8 mouse cellular contexts compared by ENCODE assay signal in the genomic region with DNA sequence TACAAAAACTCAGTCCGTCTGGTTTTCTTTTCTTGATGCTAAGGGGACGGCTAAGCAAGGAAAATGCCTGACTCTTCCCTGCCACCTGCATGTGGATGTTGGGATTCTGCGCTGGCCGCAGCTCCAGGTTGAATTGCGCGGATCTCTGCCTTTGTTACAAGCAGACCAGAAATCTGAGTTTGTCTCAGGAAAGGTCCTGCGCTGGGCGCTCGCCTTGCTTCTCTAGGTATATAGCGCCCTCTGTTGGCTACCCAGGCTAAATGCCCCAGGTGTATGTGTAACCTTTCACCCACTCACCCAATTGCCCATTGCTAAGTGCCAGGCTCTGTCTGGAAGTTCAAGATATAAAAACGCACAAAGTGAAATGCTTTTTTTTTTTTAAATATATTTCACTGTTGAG. TPM values are rescaled to one million over a fixed set of nuclear protein-coding genes. Genes with fewer than 3 reads are reported as not detected.
DNase-seq lines count a peak whose midpoint lies in the region; ATAC-seq lines count a peak whose summit lies in the region.

No protein-coding gene starts in this region.

- WGBS in forebrain, embryonic 11.5 days = 41% methylated on average over 11 of the region's 11 CpGs
- WGBS in forebrain, embryonic 16.5 days = 43% methylated on average over 11 of the region's 11 CpGs

- ATAC-seq in forebrain, embryonic 11.5 days (replicated peaks; ENCODE audit: low FRiP score) = 0 out of 2 replicates have a peak, but pooled peaks have one; percentile 13
- ATAC-seq in forebrain, embryonic 16.5 days = no peak

- H3K9me3 ChIP-seq in forebrain, embryonic 11.5 days (ENCODE audit: control insufficient read depth, low read length) = no peaks in the 10 kb centered on the region
- no peaks in the 10 kb centered on the region for H3K9me3 ChIP-seq in forebrain, embryonic 16.5 days (ENCODE audit: control insufficient read depth, low read length)

- no peak overlapping the region for H3K4me2 ChIP-seq in forebrain, embryonic 11.5 days (ENCODE audit: low read depth, low read length, severe bottlenecking)
- H3K4me2 ChIP-seq in forebrain, embryonic 16.5 days (ENCODE audit: low read length) = no peak overlapping the region

- H3K4me3 ChIP-seq in forebrain, embryonic 11.5 days (ENCODE audit: low read depth, low read length) = no peak overlapping the region
- no peak overlapping the region for H3K4me3 ChIP-seq in forebrain, embryonic 16.5 days (replicated peaks; ENCODE audit: low read length)

- DNase-seq in forebrain, embryonic 11.5 days (ENCODE audit: low spot score) = peak; percentile 58
- peak; percentile 80 to 90 for DNase-seq in adrenal gland, adult (ENCODE audit: inconsistent age in 2 of 2, low spot score in 1 of 2)
- peak; percentile 73 for DNase-seq in embryo, embryonic 11 days
- peak; percentile 82 to 83 for DNase-seq in heart, postnatal 10 days
- DNase-seq in layer of hippocampus, adult 9-11 months = peak; percentile 42
- peak; percentile 67 for DNase-seq in lung, postnatal 25 days (ENCODE audit: low spot score)
- peak; percentile 64 to 66 for DNase-seq in spleen, postnatal 36 days (ENCODE audit: low spot score in 2 of 2)

- H3K27me3 ChIP-seq in forebrain, embryonic 11.5 days (ENCODE audit: control insufficient read depth, insufficient read depth, low read length) = no peaks in the 10 kb centered on the region
- no peaks in the 10 kb centered on the region for H3K27me3 ChIP-seq in forebrain, embryonic 16.5 days (replicated peaks; ENCODE audit: control insufficient read depth, insufficient read depth, low read length)

- H3K9ac ChIP-seq in forebrain, embryonic 11.5 days (ENCODE audit: low read length) = no peak overlapping the region
- no peak overlapping the region for H3K9ac ChIP-seq in forebrain, embryonic 16.5 days (replicated peaks; ENCODE audit: low read depth, low read length)

- no peaks in the 10 kb centered on the region for H3K36me3 ChIP-seq in forebrain, embryonic 11.5 days (ENCODE audit: control insufficient read depth, insufficient read depth, low read length)
- H3K36me3 ChIP-seq in forebrain, embryonic 16.5 days (ENCODE audit: control insufficient read depth, insufficient read depth) = no peaks in the 10 kb centered on the region

- no peaks in the 10 kb centered on the region; the same call in 1 of the 2 replicates for H3K4me1 ChIP-seq in forebrain, embryonic 11.5 days (replicated peaks; ENCODE audit: control insufficient read depth, insufficient read depth, low read length)
- peaks cover 19% of the 10 kb centered on the region for H3K4me1 ChIP-seq in forebrain, embryonic 16.5 days (replicated peaks; ENCODE audit: control insufficient read depth, insufficient read depth, low read length)

- intact Hi-C loops in heart, postnatal 10 days (cut with DNase I) = loop anchor here (1.0 to 5.0 kb wide), 3 partner anchors 119 to 341 kb away; no protein-coding TSS in a partner anchor

- H3K27ac ChIP-seq in forebrain, embryonic 11.5 days (ENCODE audit: low read depth, low read length) = no peak overlapping the region
- H3K27ac ChIP-seq in forebrain, embryonic 16.5 days (ENCODE audit: low read length) = no peak overlapping the region

RNA-seq across cellular contexts. Expression of a gene that starts 51.2 kb away (rescaled TPM):
- polyA plus RNA-seq in forebrain, embryonic 11.5 days (2014; fragmentation: Nextera tagmentation; extraction: Ambion mirVana) = 28.1 and 32.9 TPM in 2 replicates
- 39.3 and 42.6 TPM in 2 replicates for polyA plus RNA-seq in forebrain, embryonic 16.5 days (2015; fragmentation: Nextera tagmentation; extraction: Ambion mirVana)
- total RNA-seq in heart, postnatal 10 days (2021) = 10 to 100 TPM; 22.5 to 23.5 TPM
